Mouse (Mus musculus) fibroblast of lung, adult 2 months (primary cell): ENCODE results near the gene Itpr1.
A peak's percentile ranks its signal among the peaks of the same experiment; 100 is the strongest.

Experiments used
- DNase-seq: peaks from one replicate; pipeline ENCODE4 v3.0.0-alpha.2; 2011; ENCODE audit warnings: low read depth

The Itpr1 gene

GRCm38 (mm10) chr6:108212881-108213295 is at the start of gene Itpr1:
TSS of gene Itpr1 (plus strand) at chr6:108213096.
- peak; percentile 94 for DNase-seq

- no peak for DNase-seq
Measured at GRCm38 (mm10) chr6:108164935-108165334, 48.0 kb upstream of the Itpr1 start.

- no peak for DNase-seq
Measured at GRCm38 (mm10) chr6:108165598-108165997, 47.3 kb upstream of the Itpr1 start.

- no peak for DNase-seq
Measured at GRCm38 (mm10) chr6:108167946-108168680, 44.8 kb upstream of the Itpr1 start.

GRCm38 (mm10) chr6:108168723-108169122 is 44.2 kb upstream of the Itpr1 start:
- DNase-seq = no peak

GRCm38 (mm10) chr6:108169466-108169865 is 43.4 kb upstream of the Itpr1 start:
- no peak for DNase-seq

- DNase-seq = no peak
Measured at GRCm38 (mm10) chr6:108172219-108172618, 40.7 kb upstream of the Itpr1 start.

GRCm38 (mm10) chr6:108174181-108174580 is 38.7 kb upstream of the Itpr1 start:
- DNase-seq = no peak

GRCm38 (mm10) chr6:108179087-108179486 is 33.8 kb upstream of the Itpr1 start:
- no peak for DNase-seq

GRCm38 (mm10) chr6:108184847-108185684 is 27.8 kb upstream of the Itpr1 start, which contains the start of gene Sumf1:
TSS of gene Sumf1 (minus strand) at chr6:108185582.
- DNase-seq = peak; percentile 65

GRCm38 (mm10) chr6:108185685-108186009 is 27.2 kb upstream of the Itpr1 start:
- no peak for DNase-seq

GRCm38 (mm10) chr6:108190690-108191089 is 22.2 kb upstream of the Itpr1 start:
- no peak for DNase-seq

GRCm38 (mm10) chr6:108192632-108193031 is 20.3 kb upstream of the Itpr1 start:
- DNase-seq = no peak

- DNase-seq = no peak
Measured at GRCm38 (mm10) chr6:108196665-108197064, 16.2 kb upstream of the Itpr1 start.

- no peak for DNase-seq
Measured at GRCm38 (mm10) chr6:108197117-108197516, 15.8 kb upstream of the Itpr1 start.

- DNase-seq = no peak
Measured at GRCm38 (mm10) chr6:108198286-108198685, 14.6 kb upstream of the Itpr1 start.

GRCm38 (mm10) chr6:108204322-108204721 is 8.6 kb upstream of the Itpr1 start:
- no peak for DNase-seq

GRCm38 (mm10) chr6:108206145-108206544 is 6.8 kb upstream of the Itpr1 start:
- DNase-seq = no peak

GRCm38 (mm10) chr6:108206914-108207566 is 5.9 kb upstream of the Itpr1 start:
- no peak for DNase-seq

- peak; percentile 59 for DNase-seq
Measured at GRCm38 (mm10) chr6:108211896-108212880, 708 bp upstream of the Itpr1 start.

GRCm38 (mm10) chr6:108213481-108214293 is 791 bp downstream of the Itpr1 start:
- no peak for DNase-seq
